ENCODE assay signal across 14 mouse cellular contexts in the genomic region with DNA sequence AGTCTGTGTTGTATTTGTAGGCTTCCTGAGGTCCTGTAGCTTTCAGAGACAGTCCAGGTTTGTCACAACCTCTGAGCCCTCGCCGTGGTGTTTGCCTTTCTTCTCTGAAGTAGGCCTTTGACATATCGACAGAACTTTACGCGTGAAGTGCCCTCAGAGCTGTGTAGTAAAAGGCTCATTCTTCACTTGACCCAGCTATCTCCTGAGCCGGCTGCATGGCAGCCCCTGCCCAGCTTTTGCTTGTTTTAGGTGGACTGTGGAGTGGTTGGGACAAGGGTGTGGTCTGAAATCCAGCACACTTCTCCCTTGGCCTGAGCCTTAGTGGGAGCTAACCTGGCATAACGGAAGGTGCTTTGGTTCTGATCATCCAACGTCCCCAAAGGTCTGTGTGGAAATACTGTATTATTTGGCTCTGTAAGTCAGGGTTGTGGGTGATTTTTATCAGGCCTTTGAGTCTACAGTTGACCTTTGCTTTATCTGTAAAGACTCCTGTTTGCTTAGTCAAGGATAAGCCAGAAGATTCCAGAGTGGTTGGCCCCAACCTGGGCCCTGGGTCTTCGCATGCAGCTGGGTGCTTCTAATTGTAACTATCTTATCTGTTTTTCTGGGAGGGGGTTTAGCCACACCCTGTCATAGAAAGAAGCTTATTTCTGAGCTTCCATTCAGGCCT. TPM values are rescaled to one million over a fixed set of nuclear protein-coding genes. Genes with fewer than 3 reads are reported as not detected.
A peak's percentile ranks its signal among the peaks of the same experiment; 100 is the strongest.
DNase-seq lines count a peak whose midpoint lies in the region; ATAC-seq lines count a peak whose summit lies in the region.
"Had no signal": no experiment of that assay in that cellular context is flagged by ENCODE, and none has a peak within 500 bp of the region (broad histone marks: within the 10 kb centered on the region; RNA-seq: fewer than 3 reads in every experiment).

No protein-coding gene starts in this region.

- no peaks in the 10 kb centered on the region for H3K27me3 ChIP-seq in hindbrain, embryonic 13.5 days
- no peaks in the 10 kb centered on the region for H3K27me3 ChIP-seq in hindbrain, embryonic 12.5 days
- no peaks in the 10 kb centered on the region for H3K27me3 ChIP-seq in midbrain, embryonic 14.5 days (ENCODE audit: control insufficient read depth, insufficient read depth, low read length)
- no peaks in the 10 kb centered on the region for H3K27me3 ChIP-seq in midbrain, embryonic 15.5 days (replicated peaks)
- H3K27me3 ChIP-seq in liver, embryonic 12.5 days (replicated peaks): no peaks in the 10 kb centered on the region
- no peaks in the 10 kb centered on the region for H3K27me3 ChIP-seq in forebrain, embryonic 10.5 days (ENCODE audit: poor library complexity, severe bottlenecking)
- H3K27me3 ChIP-seq: forebrain, embryonic 13.5 days; hindbrain, embryonic 15.5 days had no signal

- H3K9ac ChIP-seq in hindbrain, embryonic 13.5 days: 0 out of 2 replicates have a peak overlapping the region, but pooled peaks have one; percentile 46
- H3K9ac ChIP-seq in hindbrain, embryonic 12.5 days: no peak overlapping the region
- no peak overlapping the region for H3K9ac ChIP-seq in midbrain, embryonic 14.5 days (replicated peaks; ENCODE audit: low read length)
- no peak overlapping the region for H3K9ac ChIP-seq in midbrain, embryonic 15.5 days
- no peak overlapping the region for H3K9ac ChIP-seq in liver, embryonic 12.5 days
- H3K9ac ChIP-seq: hindbrain, embryonic 15.5 days had no signal

- no peak overlapping the region for H3K4me3 ChIP-seq in hindbrain, embryonic 13.5 days
- H3K4me3 ChIP-seq in hindbrain, embryonic 12.5 days: no peak overlapping the region
- no peak overlapping the region for H3K4me3 ChIP-seq in midbrain, embryonic 14.5 days (replicated peaks; ENCODE audit: low read depth, low read length)
- no peak overlapping the region for H3K4me3 ChIP-seq in midbrain, embryonic 15.5 days
- H3K4me3 ChIP-seq in liver, embryonic 12.5 days: peak overlapping the region; percentile 3; the same call in 1 of the 2 replicates
- H3K4me3 ChIP-seq in forebrain, embryonic 10.5 days: no peak overlapping the region
- H3K4me3 ChIP-seq: forebrain, embryonic 13.5 days; hindbrain, embryonic 15.5 days; layer of hippocampus, adult 2 months had no signal

- no peak overlapping the region for H3K4me2 ChIP-seq in hindbrain, embryonic 13.5 days
- no peak overlapping the region for H3K4me2 ChIP-seq in hindbrain, embryonic 12.5 days (replicated peaks)
- no peak overlapping the region for H3K4me2 ChIP-seq in midbrain, embryonic 14.5 days (ENCODE audit: low read length)
- no peak overlapping the region for H3K4me2 ChIP-seq in midbrain, embryonic 15.5 days
- peak overlapping the region; percentile 58 for H3K4me2 ChIP-seq in liver, embryonic 12.5 days
- H3K4me2 ChIP-seq: forebrain, embryonic 13.5 days; hindbrain, embryonic 15.5 days had no signal

- peaks cover 39% of the 10 kb centered on the region for H3K36me3 ChIP-seq in hindbrain, embryonic 13.5 days
- H3K36me3 ChIP-seq in hindbrain, embryonic 12.5 days: peaks cover 42% of the 10 kb centered on the region
- peaks cover 27% of the 10 kb centered on the region for H3K36me3 ChIP-seq in midbrain, embryonic 14.5 days (ENCODE audit: control insufficient read depth, insufficient read depth, low read length)
- no peaks in the 10 kb centered on the region for H3K36me3 ChIP-seq in midbrain, embryonic 15.5 days (replicated peaks)
- peaks cover 89% of the 10 kb centered on the region for H3K36me3 ChIP-seq in liver, embryonic 12.5 days
- peaks cover 92% of the 10 kb centered on the region for H3K36me3 ChIP-seq in forebrain, embryonic 10.5 days (replicated peaks)
- H3K36me3 ChIP-seq: hindbrain, embryonic 15.5 days had no signal

- 78% methylated on average over 9 of the region's 9 CpGs for WGBS in hindbrain, embryonic 13.5 days
- WGBS in hindbrain, embryonic 12.5 days: 80% methylated on average over 9 of the region's 9 CpGs
- 82% methylated on average over 9 of the region's 9 CpGs for WGBS in midbrain, embryonic 14.5 days
- WGBS in midbrain, embryonic 15.5 days: 74% methylated on average over 9 of the region's 9 CpGs
- WGBS in liver, embryonic 12.5 days (ENCODE audit: insufficient replicate concordance): 48% methylated on average over 9 of the region's 9 CpGs
- 89% methylated on average over 9 of the region's 9 CpGs for WGBS in forebrain, embryonic 10.5 days

- DNase-seq in midbrain, embryonic 14.5 days: no peak
- peak; percentile 68 for DNase-seq in yolk sac, embryonic 10.5 days (ENCODE audit: low spot score)
- no peak for DNase-seq in forebrain, embryonic 10.5 days (ENCODE audit: extremely low spot score, low spot score)
- DNase-seq: adrenal gland, postnatal 25 days; cerebellum, postnatal 36 days; heart, adult 18-20 months; thymus, adult 18-20 months had no signal

- H3K9me3 ChIP-seq in hindbrain, embryonic 13.5 days: no peaks in the 10 kb centered on the region
- H3K9me3 ChIP-seq in hindbrain, embryonic 12.5 days (replicated peaks): no peaks in the 10 kb centered on the region
- no peaks in the 10 kb centered on the region for H3K9me3 ChIP-seq in midbrain, embryonic 14.5 days (ENCODE audit: control insufficient read depth, low read length)
- H3K9me3 ChIP-seq in midbrain, embryonic 15.5 days: no peaks in the 10 kb centered on the region
- H3K9me3 ChIP-seq in liver, embryonic 12.5 days (replicated peaks): no peaks in the 10 kb centered on the region
- H3K9me3 ChIP-seq in forebrain, embryonic 10.5 days: no peaks in the 10 kb centered on the region
- H3K9me3 ChIP-seq: forebrain, embryonic 13.5 days; hindbrain, embryonic 15.5 days had no signal

- no peak for ATAC-seq in hindbrain, embryonic 13.5 days (ENCODE audit: low FRiP score)
- no peak for ATAC-seq in hindbrain, embryonic 12.5 days (ENCODE audit: low FRiP score)
- no peak for ATAC-seq in midbrain, embryonic 14.5 days (ENCODE audit: low FRiP score, low TSS enrichment)
- no peak for ATAC-seq in midbrain, embryonic 15.5 days (replicated peaks)
- peak; percentile 38 for ATAC-seq in liver, embryonic 12.5 days
- ATAC-seq: forebrain, embryonic 13.5 days had no signal

- no peak overlapping the region for H3K27ac ChIP-seq in hindbrain, embryonic 13.5 days
- H3K27ac ChIP-seq in hindbrain, embryonic 12.5 days: no peak overlapping the region
- 0 out of 2 replicates have a peak overlapping the region, but pooled peaks have one; percentile 20 for H3K27ac ChIP-seq in midbrain, embryonic 14.5 days (replicated peaks; ENCODE audit: low read depth, low read length)
- H3K27ac ChIP-seq in midbrain, embryonic 15.5 days: no peak overlapping the region
- peak overlapping the region; percentile 92 for H3K27ac ChIP-seq in liver, embryonic 12.5 days
- H3K27ac ChIP-seq in forebrain, embryonic 10.5 days: no peak overlapping the region
- H3K27ac ChIP-seq: hindbrain, embryonic 15.5 days had no signal

- peaks cover 94% of the 10 kb centered on the region for H3K4me1 ChIP-seq in hindbrain, embryonic 13.5 days (replicated peaks)
- peaks cover 90% of the 10 kb centered on the region for H3K4me1 ChIP-seq in hindbrain, embryonic 12.5 days
- peaks cover 71% of the 10 kb centered on the region for H3K4me1 ChIP-seq in midbrain, embryonic 14.5 days (ENCODE audit: control insufficient read depth, insufficient read depth, low read length)
- H3K4me1 ChIP-seq in midbrain, embryonic 15.5 days: peaks cover 78% of the 10 kb centered on the region
- H3K4me1 ChIP-seq in liver, embryonic 12.5 days: peaks cover 91% of the 10 kb centered on the region
- peaks cover 76% of the 10 kb centered on the region for H3K4me1 ChIP-seq in forebrain, embryonic 10.5 days

RNA-seq across cellular contexts. Expression of a gene that starts 23.4 kb away (rescaled TPM):
- 179 and 180 TPM in 2 replicates for polyA plus RNA-seq in hindbrain, embryonic 13.5 days (2015; fragmentation: Nextera tagmentation; extraction: Ambion mirVana)
- polyA plus RNA-seq in hindbrain, embryonic 12.5 days (2016; fragmentation: Nextera tagmentation; extraction: Ambion mirVana): 285 and 302 TPM in 2 replicates
- 147 and 187 TPM in 2 replicates for polyA plus RNA-seq in midbrain, embryonic 14.5 days (2014; fragmentation: Nextera tagmentation; extraction: Ambion mirVana)
- polyA plus RNA-seq in midbrain, embryonic 15.5 days (2015; fragmentation: Nextera tagmentation; extraction: Ambion mirVana): 175 and 194 TPM in 2 replicates
- polyA plus RNA-seq in liver, embryonic 12.5 days (2016; fragmentation: Nextera tagmentation; extraction: Ambion mirVana): 98.6 and 118 TPM in 2 replicates
- 128 and 134 TPM in 2 replicates for polyA plus RNA-seq in forebrain, embryonic 10.5 days (2016; fragmentation: Nextera tagmentation; extraction: Ambion mirVana)

Comparison
In these comparisons a context has a peak if more than half of its experiments do, and no peak if none do; other contexts are left out.
1. H3K27ac ChIP-seq: peak in midbrain, embryonic 14.5 days (single experiment) and liver, embryonic 12.5 days (single experiment); none in hindbrain, embryonic 13.5 days (single experiment), hindbrain, embryonic 12.5 days (single experiment), midbrain, embryonic 15.5 days (single experiment) and forebrain, embryonic 10.5 days (single experiment).